Mouse (Mus musculus) thymus, postnatal 0 days (tissue): ENCODE results near the gene Cga. TPM values are rescaled to one million over a fixed set of nuclear protein-coding genes. Genes with fewer than 3 reads are reported as not detected.

ENCODE experiments used
- DNase-seq: peaks from one replicate; pipeline ENCODE4 v3.0.0-alpha.2; 2015; ENCODE audit warnings: low spot score
- polyA plus RNA-seq: library from polyadenylated mRNA; unstranded; fragments of >200 nt; fragmentation: Nextera tagmentation; extraction: Ambion mirVana; gene quantifications from 2 replicates; pipeline ENCODE4 v1.2.1, GENCODE M21; 2015

The Cga gene
- 1.7 and 1.8 TPM in 2 replicates for polyA plus RNA-seq

DNA sequence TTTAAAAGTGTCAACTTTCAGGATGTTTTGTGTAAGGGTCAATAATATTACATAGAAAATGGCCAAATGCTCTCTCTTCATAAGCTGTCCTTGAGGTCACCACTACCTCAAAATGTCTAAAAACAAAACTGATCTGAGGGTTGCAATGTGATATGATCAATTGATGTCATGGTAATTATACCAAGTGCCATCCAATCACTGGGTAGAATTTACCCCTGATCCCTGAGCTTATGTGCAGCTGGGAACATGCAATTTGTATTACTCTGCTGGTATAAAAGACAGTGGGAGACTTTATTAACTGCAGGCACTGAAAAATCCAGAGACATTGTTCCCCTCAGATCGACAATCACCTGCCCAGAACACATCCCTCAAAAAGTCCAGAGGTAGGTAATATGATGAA is at the start of gene Cga:
Gene Cga, plus strand, starts transcription at position 301 of the 400 bp plus-strand sequence.
- no peak for DNase-seq

DNA sequence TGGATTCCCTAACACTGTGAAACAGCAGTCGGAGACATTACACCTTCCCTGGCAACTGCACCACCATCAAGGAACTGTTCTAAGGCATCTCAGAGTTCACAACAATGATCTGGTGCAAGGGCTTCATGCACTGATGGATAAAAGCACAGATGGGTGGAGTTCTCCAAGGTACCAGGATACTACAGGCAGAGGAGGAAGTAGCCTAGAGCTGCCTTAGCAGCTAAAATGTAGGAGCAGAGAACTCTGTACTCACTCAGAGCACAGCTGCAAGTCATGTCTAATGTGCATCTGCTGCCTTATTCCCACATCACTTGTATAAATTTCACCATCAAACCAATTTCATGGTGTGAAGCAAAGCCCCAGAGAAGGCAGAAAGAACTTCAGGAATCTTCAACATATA is 49.7 kb upstream of the Cga start:
- DNase-seq = no peak

DNA sequence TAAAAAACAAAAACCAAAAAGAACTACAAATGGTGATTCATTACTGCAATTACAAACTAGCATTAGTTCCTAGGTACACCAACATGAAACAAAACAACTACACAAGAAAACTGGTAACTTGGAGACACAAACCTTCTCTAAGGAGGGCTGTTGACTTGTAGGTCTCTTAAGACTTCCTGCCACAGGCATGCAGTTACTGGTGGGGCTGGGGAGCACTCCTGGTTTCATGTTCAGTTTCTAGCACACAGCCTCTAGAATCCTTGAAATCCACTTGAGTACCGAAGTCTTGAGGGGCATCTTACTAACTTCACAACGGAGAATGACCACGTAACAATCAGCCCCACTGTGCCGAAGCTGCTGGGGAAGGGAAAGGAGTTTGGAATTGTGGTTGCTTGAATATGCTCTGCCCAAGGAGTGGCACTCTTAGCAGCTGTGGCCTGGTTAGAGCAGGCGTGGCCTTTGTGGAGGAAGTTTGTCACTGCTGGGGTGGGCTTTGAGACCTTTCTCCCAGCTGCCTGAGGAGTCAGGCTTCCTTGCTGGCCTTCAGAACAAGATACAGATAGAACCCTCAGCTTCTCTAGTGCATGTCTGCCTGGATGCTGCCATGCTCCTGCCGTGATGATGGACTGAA is 45.8 kb upstream of the Cga start:
- DNase-seq = peak; percentile 78

DNA sequence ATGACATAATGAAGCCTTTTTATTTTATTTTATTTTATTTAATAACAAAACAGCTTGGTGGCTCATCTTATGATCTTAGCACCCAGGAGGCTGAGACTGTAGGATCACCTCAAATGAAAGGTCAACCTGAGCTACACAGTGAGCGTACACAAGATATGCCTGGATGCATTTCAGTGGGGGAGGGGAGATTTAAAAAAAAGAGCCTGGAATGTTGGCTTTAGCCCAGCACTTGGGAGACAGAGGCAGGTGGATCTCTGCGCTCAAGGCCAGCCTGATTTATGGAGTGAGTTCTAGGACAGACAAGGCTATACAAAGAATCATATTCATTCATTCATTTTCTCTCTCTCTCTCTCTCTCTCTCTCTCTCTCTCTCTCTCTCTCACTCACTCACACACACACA is 43.4 kb upstream of the Cga start:
- no peak for DNase-seq

DNA sequence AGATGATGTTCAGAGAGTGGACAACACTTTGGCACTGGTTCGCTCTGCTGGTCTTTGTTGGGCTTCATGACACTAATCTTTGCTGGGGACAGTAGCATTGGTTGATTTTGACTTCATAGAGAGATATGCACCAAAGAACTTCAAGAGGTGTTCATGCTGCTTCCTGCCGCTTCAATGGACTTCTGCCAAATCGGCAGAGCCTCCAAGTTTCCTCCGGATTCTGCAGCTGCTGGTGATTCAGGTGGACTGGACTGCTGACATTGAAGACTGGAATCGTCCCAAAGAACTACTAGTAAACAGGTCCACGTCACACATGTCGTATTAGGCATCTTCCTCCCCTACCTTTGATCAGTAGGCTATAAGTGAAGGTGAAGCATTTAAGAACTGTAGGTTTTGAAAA is 41.5 kb upstream of the Cga start:
- DNase-seq = no peak

DNA sequence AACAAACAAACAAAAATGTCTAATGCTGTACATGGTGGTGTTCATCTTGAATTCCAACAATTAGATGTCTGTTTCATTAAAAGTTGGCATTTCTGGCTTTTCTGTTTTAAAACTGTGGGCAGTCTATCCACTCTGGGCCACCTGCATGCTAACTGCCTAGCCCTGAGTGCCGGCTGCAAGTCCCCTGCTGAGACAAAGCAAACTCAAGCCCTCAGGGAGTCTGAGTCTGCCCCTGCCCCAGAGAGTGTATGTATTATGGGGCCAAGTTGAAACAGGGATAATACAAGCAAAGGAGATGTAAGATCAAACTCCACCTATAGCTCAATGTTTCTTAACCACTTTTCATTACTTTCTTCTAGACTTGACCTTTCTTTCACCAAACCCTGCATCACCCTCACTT is 37.6 kb upstream of the Cga start:
- DNase-seq = no peak

DNA sequence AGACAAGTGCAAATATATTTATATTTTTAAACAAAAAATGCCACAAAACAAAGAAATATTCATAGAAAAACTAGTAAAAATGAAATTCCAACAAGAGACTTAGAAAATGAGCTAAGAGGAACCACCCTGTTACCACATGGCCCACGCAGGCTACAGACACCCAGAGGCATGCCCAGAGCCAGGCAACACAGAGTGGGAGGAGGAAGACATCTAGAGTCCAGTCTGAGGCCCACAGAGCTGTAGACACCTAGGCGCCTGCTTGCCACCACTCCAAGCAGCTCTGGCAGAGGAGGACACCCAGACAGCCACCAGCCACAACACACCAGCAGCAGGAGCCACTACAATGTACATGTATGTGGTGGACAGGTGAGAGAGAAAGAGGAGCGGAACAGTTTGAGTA is 34.7 kb upstream of the Cga start:
- no peak for DNase-seq

DNA sequence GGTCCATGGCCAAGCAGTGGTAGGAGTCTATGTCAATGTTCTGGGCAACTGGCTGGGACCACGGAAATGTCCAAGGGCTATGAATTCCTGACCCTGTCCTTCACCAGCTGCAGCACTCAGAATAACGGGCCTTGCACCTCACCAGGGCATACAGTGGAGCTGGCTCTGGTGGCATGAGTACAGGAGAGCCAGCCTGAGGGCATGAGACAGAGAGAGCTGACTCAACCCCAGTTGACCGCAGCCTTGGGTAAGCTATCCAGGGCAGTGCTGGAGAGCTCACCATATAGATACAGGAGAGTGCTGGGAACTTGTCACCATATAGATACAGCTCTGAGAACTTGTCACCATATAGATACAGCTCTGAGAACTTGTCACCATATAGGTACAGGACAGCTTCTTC is 34.2 kb upstream of the Cga start:
- DNase-seq = no peak

DNA sequence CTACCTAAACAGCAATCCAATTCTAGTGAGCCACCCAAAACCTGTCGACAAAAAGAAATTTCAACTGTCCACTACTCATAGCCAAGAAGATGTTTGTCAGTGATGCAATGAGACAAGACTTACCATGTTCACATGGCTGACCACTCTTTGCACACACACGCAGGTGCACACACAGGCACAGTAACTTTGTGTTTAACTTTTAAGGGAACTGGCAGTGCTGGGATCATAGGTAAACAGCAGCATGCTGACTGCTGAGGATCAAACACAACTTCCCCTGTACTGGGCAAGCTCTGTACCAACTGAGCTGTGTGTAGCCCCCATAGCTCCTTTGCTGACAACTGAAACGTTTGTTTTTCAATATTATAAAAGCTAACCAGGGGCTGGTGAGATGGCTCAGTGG is 32.1 kb upstream of the Cga start:
- no peak for DNase-seq

DNA sequence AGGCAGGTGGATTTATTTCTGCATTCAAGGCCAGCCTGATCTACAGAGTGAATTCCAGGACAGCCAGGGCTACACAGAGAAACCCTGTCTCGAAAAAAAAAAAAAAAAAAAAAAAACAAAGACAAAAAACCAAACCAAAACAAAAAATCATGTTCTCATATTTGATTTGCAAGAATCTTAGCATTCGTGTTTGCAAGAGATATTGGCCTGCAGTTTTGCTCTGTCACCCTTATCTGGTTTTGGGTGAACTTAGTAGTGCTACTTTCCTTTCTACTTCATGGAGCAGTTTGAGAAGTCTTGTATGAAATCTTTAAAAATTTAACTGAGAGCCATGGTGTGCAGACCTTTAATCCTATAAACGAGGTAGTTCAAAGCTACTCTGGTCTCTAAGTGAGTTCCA is 23.8 kb upstream of the Cga start:
- no peak for DNase-seq

DNA sequence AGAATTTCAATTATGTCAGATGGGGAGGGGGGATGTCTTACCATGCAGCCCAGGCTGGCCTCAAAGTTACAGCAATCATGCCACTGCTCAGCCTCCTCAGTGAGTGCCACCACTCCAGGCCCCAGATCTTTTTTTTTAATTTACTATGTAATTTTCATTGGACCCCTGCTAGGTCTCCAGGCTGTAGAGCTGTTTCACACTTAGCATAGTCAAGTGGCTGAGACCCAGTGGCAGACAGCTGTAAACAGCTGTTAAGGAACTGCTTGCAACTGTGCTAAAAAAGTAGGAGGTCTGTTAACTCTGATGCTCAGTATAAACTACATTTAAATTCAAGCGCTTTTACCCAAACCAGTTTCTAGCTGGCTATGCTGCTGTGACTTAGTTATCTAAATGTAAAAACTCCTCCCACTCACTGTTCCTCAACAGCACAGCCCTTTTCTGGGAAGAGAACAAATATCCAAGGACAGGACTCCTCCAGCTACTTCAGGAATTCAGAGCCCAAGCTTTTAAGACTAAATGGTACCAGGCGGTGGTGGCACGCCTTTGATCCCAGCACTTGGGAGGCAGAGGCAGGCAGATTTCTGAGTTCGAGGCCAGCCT is 20.6 kb upstream of the Cga start:
- no peak for DNase-seq

DNA sequence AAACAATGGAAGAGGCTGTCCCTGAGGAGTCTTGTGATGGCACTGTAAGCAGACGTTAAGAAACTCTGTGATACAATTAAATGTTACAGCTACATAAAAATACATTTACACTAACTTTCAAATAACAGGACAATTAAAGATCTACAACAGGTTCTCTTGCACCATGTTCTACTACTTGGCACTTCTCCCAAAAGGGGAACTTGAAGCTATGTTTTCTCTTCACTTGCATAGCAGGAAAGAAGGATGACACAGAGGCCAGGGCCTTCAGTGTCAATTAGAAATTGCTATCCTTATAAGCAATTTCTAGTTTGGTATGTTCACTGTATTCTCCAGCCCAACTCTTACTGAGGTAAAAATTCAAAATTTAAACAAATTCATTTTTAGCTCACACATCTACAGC is 19.3 kb upstream of the Cga start:
- no peak for DNase-seq

DNA sequence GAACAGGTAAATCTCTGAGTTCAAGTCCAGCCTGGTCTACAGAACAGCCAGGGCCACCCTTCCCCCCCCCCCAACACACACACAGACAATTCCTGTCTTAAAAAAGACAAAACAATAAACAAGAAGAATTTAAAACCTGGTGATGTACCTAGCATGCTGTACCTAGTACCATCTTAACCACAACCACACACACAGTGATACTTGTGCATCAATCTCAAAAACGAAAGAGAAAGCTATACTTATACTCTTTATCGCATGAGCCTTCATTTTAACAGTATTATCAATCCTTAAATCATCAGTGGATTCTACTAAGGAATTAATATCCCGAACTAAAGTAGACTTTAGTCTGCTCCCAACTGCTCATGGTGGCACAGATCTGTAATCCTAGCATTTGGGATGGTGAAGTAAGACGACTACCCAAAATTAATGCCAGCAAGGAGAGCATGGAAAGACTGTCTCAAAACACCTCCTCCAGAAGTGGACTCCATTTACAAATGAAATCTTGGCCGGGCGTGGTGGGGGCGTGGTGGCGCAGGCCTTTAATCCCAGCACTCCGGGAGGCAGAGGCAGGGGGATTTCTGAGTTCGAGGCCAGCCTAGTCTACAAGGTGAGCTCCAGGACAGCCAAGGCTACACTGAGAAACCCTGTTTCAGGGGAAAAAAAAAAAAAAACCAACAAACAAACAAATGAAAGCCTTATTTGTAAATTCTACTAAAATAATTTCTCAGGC is 12.5 kb upstream of the Cga start:
- DNase-seq = no peak

DNA sequence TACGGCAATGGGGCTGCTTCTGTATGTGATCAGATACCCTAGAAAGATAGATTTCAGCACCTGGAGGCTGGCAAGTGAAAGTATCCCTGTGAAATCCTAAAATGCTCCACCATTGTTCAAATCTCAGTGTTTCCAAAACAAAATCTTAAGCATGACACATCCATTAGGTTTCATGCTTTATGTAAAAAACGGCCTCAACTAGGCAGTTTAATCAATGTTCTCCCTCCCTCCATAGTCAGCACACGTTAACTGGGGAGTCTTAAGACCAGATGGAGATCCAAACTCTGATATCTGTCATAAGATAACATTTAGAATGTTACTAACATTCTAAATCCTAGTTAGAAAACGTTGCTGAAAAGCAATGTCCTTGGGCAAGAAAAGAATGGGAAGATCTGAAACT is 11.7 kb upstream of the Cga start:
- DNase-seq = no peak

DNA sequence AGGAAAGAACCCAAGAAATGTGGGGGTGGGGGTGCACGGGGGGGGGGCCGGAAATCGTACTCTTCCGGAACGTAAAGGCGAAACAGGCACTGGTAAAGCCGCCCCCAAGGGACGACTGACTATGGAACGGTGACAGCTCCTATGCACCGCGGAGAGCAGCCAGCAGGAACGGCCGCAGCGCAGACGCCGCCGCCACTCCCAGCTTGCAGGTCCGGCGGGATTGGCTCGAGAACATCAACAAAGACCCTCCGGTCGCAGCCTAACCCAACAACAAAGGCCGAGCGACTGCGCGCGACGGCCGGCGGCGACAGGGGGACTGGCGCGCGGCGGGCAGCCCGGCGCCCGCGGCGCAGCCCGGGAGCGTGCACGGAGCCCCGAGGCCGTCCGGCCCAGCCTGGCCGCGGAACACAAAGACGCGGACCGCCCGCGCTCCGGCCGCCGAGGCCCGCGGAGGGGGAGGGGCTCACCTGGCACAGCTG is 11.2 kb upstream of the Cga start:
- peak; percentile 61 for DNase-seq

DNA sequence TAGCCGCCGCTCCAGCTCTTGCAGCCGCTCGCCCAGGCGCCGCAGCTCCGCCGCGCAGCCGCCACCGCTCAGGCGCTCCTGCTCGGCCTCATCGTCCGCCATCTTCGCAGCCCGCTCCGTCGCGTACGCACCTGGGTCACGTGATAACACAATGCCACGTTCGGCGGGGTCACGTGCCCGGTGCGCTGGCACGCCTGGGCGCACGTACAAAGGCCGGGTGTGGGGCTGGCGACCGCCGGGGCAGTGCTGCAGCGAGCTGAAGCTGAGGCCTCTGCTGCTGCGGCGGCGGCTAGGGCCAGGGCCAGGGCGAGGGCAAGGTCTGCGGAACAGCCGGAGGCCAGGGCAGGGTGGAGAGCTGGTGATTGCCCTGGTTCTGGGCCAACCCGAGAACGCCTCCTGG is 10.8 kb upstream of the Cga start, which contains the start of gene Zfp292:
Gene Zfp292, minus strand, starts transcription at position 143 of the 400 bp plus-strand sequence.
- DNase-seq = peak; percentile 93

DNA sequence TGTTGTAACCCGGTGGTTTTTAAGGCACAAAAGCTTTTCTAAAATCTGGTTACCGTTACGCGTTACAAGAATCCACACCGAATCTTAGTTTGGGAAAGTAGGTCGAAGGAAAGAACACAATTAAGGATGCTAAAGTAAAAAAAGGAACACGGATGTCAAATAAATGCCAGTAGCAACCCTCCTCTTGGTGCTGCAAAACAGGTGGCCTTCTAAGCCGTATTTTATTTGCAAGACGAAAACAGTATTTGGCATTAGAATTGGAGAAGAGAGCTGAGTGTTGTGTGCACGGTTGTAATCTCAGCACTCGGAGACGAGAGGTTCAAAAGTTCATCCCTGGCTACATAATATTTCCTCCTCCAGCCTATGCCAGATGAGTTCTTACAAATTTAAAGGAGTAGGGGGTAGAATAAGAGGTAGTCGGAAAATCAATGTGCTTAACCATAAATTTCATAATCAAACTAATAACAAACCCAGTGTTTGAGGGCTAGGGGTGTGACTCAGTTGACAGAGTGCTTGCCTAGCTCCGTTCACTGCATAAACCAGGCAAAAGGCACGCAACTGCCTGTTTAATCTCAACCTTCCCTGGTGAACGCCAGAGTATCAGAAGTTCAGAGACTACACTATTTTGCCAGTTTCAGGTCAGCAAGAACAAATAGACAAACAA is 10.1 kb upstream of the Cga start:
- no peak for DNase-seq

DNA sequence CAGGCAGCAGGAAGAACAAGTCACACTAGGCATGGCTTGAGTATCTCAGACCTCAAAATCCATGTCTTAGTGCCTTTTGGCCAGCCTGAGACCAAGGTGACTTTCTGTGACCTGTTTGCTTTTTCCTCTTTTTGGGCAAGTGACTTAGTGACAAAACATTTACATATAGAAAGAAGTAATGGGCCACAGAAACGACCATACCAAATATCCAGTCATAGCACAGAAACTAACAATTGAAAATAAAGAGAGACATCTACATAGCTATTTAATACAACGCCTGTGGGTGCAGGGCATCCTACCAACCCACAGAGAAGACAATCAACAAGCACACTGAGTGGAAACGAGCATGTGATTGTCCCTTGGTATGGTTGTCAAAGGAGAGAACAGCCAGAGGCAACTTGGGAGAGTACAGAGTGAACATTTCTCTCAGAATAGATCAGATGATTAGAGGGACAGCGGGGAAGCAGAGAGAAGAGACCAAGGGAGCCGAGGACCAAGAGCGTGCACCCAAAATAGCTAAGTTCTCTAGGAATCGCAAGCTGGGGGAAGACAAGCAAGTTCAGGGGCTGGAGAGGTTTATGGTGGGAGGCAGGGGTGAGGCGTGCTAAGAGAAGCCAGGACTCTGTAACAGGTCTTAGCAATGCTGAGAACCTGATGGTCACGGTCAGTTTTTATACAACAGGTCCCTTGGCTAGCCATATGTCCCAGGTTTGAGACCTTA is 7.8 kb upstream of the Cga start:
- no peak for DNase-seq

DNA sequence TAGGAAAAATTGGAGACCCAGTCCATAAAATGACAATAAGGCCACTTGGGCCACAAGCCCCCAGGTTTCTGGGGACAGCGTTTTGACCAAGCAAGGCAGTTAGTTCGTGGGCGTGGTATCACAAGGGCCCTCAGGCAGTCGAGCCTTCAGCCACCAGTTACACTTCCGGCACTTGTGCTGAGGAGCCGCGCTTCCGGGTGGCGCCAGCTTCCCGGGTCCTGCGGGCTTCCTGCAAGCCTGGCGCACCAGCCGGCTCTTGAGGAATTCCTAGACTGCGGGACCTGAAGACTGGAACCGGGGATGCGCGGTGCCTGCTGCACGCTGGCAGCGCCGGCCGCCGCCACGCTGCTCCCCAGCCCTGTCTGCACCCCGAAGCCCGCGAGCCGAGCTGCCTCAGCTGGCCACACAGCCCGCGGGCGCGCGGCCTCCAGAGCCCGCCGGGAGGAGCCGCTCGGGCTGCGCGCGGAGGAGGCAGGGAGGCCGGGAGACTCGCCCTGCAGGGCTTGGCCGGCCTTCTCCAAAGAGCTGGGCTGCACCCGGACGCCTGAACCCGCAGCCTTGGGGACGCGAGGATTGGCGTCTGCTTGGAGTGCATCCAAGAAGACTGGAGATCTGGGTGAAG is 7.0 kb upstream of the Cga start:
- peak; percentile 84 for DNase-seq

DNA sequence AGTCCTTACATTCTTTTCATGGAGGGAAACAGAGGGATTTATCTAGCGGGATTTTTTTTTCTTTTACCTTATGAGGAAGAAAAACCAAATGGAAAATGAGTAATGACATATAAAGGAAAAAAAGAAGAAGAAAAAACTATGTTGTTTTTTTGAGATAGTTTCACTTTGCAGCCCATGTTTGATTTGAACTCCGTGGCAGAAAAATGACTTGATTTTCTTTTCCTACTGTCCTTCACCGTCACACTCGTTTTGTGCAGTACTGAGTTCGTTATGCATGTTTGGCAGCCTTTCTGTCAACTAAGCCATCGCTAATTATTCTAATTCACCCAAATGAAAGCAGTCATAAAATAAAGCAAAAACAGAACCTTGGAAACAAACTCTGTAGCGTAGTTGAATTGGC is 6.3 kb upstream of the Cga start:
- no peak for DNase-seq
